Mouse (Mus musculus) thymus, postnatal 14 days (tissue): Measurements from ENCODE around the gene Klhl40.

Experiments
- DNase-seq: peaks from one replicate; pipeline ENCODE4 v3.0.0; 2021

Gene Klhl40

GRCm38 (mm10) chr9:121784801-121785200 is 7.4 kb downstream of the Klhl40 start:
- no peak for DNase-seq

DNA sequence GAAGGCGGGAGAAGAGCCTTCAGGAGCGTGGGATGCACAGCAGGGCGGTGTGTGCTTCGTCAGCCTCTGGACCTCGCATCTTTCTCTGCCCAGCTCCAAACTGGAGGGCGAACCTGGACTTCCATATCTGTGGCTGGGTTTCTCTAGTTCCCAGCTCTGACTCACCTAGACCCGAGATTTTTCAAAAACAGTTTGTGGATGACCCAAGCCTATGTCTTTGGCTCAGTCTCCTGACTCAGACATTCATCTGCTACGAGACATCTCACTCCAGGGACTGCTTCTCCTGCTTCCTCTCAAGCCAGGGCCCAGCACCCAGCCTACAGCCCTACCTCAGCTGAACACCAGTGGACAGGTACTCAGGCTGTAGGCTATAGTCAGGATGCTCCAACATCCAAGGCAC is 7.9 kb downstream of the Klhl40 start:
- DNase-seq: no peak

DNA sequence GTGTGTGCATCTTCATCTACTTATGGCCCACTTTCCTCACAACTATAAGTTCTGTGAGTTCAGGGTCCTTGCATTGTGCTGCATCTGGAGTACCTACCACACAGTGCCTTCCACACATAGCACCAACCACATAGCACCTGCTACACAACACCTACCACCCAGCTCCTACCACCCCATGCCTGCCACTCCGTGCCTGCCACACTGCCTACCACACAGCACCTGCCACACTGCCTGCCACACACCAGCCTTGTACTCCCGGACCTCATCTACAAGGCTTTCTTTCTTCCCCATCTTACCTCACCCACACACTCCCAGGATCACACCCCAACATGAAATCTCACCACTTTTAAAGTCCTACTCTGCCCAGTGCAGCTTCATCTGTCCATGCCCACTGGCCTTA is 9.0 kb downstream of the Klhl40 start:
- DNase-seq: no peak

GRCm38 (mm10) chr9:121791206-121791605 is 13.8 kb downstream of the Klhl40 start:
- DNase-seq: peak; percentile 23

DNA sequence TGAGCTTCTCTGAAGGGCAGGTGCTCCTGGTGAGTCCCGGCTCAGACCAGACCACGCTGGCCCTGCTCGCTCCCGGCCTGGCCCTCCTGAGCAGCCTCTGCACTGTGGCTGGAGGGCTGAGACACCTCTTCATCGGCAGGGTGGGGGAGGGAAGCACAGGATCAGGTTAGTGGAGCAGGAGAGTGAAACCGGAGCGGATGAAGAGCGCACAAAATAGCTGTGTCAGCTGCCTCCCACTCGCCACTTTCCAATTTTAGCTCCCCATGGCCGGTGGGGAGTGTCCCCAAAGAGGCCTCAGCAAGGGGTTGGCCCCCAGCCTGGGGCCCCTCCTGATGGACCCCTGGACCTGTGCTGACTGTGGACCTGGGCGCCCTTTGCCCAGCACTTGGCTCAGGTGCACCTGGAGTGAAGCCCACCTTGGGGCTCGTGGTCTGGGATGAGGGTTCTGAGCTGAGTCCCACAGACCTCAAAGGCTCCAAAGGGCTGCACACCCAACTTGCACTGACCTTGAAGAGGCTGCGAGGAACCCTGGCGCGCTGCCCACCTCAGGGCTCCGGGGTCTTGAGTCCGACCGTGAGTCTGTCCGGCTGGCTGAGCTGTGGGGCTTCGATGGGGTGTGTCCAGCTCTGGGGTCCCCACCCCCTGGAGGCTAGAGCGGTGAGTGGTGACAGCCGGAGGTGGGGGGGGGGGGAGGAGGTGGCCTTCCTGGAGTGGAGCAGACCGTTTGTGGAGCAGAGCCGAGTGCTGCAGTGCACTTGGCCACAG is 14.5 kb downstream of the Klhl40 start, which contains the start of gene Hhatl:
Hhatl (minus strand) TSS at position 751 of the 765 bp plus-strand sequence.
- no peak for DNase-seq

DNA sequence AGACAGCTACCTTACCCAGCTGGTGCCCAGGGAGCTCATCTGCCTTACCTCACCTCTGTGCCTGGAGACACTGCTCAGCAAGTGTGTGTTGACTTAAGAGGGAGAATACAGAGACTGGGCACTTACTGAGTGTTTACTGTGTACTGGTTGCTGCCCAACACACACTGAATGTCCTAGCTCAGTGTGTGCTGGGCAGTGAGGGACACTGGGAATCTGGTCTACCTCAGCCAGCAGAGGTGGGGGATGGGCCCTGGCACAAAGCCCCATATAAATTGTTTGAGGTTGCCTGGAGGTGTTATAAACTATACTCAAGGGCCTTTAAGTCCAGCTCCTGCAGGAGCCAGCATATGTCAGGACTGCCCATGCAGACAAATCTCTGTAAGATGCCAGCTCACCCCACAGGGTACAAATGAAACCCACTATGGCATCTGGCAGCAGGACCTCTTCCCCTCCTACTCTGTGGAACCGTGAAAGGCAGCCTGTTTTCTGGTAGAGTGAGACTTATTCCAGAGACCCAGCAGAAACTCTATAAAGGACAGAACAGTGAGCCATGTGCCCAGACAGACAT is 17.6 kb downstream of the Klhl40 start:
- DNase-seq: no peak

- DNase-seq: no peak
These were observed 20.3 kb downstream of the Klhl40 start for GRCm38 (mm10) chr9:121797722-121798121.

GRCm38 (mm10) chr9:121798887-121799520 is 21.6 kb downstream of the Klhl40 start:
- DNase-seq: no peak

DNA sequence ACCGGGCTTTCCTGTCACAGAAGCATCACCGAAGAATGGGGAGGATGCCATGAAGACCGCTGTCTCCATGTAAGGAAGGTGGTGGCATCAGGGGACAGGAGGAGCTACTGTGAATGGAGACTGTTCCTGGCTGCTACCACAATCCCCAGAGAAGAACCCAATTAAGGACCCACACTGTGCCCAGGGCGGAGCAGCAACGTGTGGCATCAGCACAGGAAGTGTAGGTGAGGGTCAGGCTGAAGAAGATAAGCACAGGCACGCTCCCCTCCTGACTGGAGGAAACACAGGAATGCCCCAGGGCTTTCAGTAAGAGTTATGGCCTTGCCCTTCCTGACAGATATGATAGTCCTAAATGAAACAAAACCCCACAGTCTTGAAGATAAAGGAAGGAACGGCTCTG is 25.3 kb downstream of the Klhl40 start:
- DNase-seq: no peak

DNA sequence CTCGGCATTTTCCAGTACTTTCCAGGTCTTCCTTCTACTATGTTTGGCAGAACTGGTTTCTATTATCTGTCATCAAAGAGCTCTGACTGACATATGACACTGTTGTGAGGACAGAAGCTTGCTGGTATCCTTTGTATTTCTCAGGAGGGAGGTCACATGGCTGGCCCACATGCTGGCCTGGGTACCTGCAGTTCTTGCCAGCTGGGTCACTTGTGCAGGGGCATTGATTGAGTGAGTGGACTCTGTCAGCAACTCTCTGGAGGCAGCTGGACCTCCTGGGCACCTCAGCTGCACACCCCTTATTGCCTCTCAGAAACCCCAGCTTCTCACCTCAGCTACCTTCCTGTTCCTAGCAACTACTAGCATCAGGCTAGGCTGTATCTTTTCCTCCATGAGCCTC is 30.1 kb downstream of the Klhl40 start:
- no peak for DNase-seq

DNA sequence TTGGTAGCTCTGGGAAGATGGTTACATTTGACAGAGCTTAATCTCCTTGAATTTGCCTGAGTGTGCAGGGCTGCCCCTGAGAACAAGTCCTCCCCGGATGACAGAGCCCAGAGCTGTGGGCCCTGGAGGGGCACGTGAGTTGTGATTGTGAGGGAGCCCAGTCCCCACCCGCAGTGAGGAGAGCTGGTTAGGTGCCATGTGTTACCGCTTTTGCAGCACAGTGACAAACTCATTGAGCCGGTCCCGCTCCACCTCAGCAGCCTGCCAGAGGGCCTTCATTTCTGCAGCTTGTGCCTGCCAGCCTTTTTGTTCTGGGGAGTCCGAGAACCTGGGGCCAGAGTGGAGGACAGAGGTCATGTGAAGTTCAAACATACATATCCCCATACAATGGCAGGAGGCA is 30.5 kb downstream of the Klhl40 start:
- DNase-seq: no peak

DNA sequence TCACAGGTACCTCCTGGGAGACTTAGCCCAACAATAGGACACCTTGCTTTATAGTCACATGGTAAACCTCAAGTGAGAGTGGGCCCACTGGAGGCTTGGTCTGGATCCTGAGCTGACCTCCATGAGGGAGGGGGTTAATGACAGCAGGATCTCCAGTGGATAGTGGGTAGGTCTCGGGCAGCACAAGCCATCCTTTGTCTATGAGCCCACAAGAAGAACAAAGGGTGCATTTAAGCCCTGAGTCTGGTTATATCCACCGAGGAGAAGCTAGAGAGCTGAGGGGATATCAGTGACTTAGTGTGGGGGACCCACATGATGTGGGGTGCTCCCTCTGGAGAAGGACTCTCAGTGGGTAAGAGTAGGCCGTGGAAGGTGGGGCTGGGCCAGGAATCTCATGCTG is 31.1 kb downstream of the Klhl40 start:
- no peak for DNase-seq

GRCm38 (mm10) chr9:121810081-121810821 is 32.8 kb downstream of the Klhl40 start:
- DNase-seq: no peak

GRCm38 (mm10) chr9:121815183-121815582 is 37.8 kb downstream of the Klhl40 start:
- DNase-seq: no peak

GRCm38 (mm10) chr9:121819073-121819770 is 41.8 kb downstream of the Klhl40 start:
- DNase-seq: no peak

- DNase-seq: no peak
These were observed 42.5 kb downstream of the Klhl40 start for GRCm38 (mm10) chr9:121819771-121820471.

DNA sequence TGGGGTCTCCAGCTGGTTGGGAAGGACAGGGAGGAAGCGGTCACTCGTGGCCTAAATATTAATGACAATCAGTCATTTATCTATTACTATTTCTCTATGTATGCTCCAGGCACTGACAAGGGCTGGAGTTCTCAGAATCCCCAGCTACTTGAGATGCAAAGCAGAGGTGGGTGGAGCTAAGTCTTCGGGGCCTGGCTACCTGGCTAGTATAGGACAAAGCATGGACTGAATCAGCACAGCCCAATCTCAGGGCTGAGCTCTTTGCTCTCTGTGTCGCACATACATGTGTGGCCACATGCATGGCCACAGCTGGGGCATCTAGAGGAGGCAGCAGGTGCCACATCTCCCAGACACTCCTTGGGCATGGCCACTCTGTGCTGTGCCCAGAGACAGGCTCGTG is 43.4 kb downstream of the Klhl40 start:
- DNase-seq: no peak

DNA sequence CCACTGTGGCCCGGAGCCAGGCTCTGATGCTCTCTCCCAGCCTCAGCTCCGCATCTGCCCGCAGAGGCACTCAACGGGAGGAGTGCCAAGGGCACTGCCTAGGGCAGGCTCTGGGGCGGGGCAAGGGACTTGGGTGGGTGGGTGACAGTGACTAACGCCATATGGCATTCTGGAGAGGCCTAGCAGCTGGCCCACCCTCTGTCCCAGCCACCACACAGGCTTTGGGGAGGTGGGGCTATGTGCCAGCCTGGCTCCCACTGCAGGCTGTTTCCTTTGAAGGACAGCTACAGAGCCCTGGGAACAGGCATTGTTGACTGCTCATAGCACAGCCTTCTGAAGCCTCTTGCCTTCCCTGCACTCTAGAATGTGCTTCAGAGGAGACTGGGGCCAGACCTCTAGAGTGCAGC is 45.2 kb downstream of the Klhl40 start:
- no peak for DNase-seq

DNA sequence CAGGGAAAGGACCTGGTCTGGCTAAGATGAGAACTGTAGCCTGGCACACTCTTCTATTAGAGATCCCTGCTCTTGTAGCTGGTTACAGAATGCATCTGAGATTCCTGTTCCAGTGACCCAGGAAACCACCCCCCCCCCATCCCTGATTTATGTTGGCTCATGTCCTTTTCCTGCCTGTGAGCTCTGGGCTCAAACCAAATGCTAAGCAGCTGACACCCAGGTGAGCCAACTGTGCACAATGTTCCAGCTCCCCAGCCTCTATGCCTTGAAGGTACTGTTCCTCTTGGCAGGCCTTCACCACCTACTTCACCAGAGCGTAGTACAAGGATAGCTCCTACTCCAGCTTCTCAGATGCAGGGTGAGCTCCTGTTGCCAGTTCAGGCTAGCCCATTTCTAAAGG is 45.6 kb downstream of the Klhl40 start:
- DNase-seq: no peak

GRCm38 (mm10) chr9:121823991-121824390 is 46.6 kb downstream of the Klhl40 start:
- no peak for DNase-seq

- DNase-seq: no peak
These were observed 48.9 kb downstream of the Klhl40 start for GRCm38 (mm10) chr9:121826356-121826755.

- no peak for DNase-seq
These were observed 50.9 kb downstream of the Klhl40 start for GRCm38 (mm10) chr9:121828314-121828713.
